Mouse (Mus musculus) heart, adult 18-20 months (tissue): Measurements from ENCODE around the gene Sipa1l2. TPM values are rescaled to one million over a fixed set of nuclear protein-coding genes. Genes with fewer than 3 reads are reported as not detected.

Source experiments
- DNase-seq, 2 experiments: peaks; one replicate each; pipeline ENCODE4 v3.0.0; 2021 to 2022; ENCODE audit warnings: mixed read lengths in 1 of 2
- long read RNA-seq, 2 experiments: library from polyadenylated mRNA; stranded (forward); transcript quantifications; one replicate each; pipeline ENCODE4 v2.0.0; 2021
- total RNA-seq, 2 experiments: library from RNA; stranded (reverse); gene quantifications; 2 replicates each; pipeline ENCODE4 v1.2.3; 2021

Gene Sipa1l2
- total RNA-seq: 10 to 100 TPM; 37.9 to 42.2 TPM
- long read RNA-seq, experiment 1, full-length matches to known transcripts: 5 of 22 reads
- long read RNA-seq, experiment 1, partial matches to known transcripts: 11 of 22 reads
- long read RNA-seq, experiment 1, other reads (novel, unspliced or antisense): 6 of 22 reads
- long read RNA-seq, experiment 2, full-length matches to known transcripts: 3 of 10 reads
- long read RNA-seq, experiment 2, partial matches to known transcripts: 5 of 10 reads
- long read RNA-seq, experiment 2, other reads (novel, unspliced or antisense): 2 of 10 reads

DNA sequence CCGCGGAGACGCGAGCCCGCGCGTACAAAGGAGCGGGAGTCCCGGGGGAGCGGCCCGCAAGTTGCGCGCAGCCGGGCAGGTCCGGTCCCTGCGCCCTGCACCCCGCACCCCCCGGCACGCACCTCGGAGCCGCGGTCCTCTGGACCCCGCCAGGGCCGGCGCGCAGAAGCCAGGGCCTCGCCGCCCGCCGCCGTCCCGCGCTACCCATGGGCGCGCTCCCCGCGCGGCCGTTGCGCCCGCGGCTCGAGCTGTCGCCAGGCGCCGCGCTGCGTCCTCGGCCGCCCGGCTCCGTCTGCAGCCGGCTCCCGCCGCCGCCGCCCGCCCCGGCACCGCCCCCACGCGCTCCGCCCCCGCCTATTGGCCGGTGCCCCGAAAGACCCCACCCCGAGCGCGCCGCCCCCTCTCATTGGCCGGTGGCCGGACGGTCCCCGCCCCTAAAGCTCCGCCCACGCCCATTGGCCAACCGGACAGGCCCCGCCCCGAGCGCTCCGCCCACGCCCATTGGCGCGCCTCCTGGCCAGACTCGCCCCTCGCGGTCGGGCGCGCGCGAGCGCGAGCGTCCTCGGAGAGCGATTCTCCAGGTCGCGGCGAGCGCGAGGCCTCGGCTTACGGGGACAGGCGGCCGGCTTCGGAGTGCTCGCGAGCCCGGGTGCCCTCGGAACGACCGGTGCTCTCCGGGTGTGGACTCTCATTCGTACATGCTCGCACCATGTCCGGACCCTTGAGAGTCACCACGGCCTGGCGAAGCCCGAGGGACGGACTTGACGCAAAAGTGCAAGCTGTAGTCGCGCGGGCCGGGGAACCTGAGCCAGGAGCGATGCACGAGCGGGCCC lies at the start of gene Sipa1l2:
Gene Sipa1l2 (minus strand): TSS at position 276 of the 833 bp plus-strand sequence.
- peak; percentile 98 to 99 for DNase-seq

DNA sequence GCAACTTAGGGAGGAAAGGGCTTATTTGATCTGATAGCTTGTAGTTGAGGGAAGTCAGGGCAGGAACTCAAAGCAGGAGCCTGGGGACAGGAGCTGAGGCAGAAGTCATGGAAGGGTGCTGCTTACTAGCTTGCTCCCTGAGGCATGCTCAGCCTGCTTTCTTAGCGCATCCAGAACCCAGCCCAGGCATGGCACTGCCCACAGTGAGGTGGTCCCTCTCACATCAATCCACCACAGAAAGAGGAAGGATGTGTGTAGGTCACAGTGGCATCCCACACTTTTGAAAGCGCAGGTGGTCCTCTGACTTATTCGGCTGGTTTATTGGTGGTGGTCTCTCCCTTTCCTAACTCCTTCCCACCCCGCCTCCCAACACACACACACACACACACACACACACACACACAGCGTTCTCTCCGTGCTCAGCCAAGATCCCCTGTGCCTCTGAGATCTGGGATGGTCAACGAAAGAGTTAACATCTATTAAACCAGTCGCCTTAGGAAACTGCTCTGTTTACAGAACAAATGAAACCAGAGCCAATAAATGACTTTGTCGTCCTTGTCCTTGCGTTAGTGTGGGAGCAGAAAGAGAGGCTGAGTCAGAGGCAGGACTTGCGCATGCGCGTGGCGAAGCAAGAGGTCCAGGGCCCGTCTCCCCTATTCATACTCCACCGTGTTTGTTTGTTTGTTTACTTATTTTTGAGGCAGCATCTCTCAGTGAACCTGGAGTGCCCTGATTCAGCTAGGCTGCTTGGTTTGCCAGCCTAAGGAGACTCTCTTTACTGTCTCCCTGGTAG lies 49.1 kb upstream of the Sipa1l2 start:
- peak in 1 of 2 experiments; percentile 11 for DNase-seq

DNA sequence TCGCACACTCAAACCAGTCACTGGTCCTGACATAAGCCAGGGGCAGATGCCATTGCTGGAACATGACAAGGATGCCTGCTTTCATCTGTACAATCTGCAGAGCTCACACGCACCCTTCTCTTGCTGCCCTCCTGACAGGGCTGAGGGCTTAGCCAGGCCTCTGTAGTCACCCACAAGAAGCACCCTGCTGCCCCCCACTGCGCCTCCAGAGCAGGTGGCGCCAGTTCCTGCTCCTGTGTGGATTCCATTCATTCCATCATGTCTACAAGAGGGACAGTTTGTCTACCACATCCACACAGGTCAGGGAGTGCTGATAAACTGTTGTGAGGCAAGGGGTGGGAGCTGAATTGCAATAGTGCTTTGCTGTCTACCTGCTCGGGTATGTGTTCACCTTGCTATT lies 47.3 kb upstream of the Sipa1l2 start:
- DNase-seq: no peak

DNA sequence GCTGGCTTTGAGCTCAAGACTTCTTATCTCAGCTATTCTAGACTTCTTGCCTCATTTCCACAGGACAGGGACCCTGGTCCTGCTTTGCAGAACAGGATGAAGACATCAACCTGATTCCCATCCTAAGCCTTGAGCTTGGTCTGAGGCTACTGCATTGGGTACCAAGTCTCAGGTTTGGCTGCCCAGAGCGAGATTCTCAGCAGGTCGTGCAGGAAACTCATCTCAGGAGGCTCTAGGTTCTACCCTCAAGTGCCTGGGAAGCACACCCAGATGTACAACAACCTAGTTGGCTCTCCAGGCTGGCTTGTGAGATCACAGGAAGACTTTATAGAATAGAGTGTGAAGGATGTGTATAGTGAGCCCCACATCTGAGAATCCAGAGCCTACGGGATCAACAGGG lies 46.4 kb upstream of the Sipa1l2 start:
- DNase-seq: no peak

DNA sequence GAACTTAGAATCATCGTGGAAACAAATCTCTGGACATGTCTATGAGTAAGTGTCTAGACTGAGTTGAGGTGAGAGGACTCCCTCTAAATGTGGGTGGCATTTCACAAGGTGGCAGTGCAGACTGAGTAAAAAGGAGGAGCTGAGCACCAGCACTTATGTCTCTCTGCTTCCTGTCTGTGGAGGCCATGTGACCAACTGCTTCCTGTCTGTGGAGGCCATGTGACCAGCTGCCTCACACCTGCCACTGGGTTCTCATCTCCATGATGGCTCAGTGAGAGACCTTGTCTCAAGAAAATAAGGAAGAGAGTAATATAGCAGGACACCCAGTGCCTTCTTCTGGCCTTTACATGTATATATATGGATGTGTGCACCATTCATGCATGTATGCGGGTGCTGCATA lies 43.9 kb upstream of the Sipa1l2 start:
- no peak for DNase-seq

DNA sequence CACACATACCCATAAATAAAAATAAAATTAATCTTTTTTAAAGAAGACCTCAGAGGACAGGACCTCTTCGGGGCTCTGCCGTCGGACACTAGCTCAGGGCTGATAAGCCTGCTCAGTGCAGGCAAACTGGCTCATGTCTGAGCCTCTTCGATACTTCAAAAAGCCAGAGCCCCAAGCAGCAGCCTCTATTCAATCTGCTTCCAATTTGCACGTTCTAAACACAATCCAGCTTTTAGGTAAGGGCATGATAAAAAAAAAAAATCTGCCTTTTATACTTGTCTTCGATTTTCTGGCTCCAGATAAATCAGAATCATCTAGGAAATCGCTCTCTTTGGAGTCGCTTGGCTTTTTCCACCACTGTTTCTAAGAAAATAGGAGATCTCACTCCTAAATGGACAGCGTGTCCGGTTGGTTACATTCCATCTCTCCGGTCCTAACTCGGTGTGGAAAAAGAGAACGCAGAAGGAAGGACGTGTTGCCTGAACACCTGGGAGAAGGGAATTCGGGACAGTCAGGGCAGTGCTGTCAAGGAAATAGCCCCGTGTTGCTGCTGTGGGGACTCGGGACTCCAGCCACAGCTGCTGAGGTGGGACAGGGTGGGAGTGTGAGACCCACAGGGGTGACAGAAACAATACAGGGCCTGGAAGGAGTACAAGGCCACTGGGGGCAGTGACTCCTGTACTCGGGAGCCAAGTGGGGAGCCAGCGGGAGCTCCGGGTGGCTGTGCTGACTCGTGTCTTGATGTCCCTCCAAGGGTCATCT lies 42.4 kb upstream of the Sipa1l2 start:
- no peak for DNase-seq

DNA sequence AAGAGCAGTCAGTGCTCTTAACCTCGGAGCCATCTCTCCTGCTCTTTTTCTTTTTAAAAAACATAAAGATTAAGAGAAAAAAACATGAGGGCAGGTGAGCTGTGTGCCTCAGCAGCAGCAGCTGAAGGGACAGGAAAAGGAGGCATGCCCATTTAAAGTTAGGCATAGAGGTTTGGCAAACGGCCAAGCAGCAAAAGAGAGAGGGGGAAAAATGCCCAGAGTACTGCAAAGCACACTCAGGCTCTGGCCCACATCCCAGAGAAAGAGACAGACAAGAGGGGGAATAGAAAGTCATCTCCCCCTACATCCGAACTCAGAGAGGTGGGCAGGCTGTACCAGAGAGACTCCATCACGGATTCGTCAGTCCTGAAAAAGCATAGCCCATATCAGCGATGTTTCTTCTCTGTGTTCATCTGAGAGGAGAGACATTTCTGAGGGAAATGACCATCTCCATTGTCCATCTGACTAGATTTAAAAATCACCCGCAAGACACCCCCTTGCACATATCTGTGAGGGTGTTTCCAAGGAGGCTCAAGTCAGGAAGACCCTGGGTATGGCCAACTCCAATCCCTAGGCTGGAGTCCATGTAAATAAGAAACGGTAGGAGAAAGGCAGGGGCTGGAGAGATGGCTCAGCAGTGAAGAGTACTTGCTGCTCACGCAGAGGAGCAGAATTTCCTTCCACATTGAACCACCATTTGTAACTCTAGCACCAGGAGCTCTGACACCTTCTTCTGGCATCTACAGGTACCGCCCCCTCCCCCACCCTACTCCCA lies 41.6 kb upstream of the Sipa1l2 start:
- DNase-seq: no peak

DNA sequence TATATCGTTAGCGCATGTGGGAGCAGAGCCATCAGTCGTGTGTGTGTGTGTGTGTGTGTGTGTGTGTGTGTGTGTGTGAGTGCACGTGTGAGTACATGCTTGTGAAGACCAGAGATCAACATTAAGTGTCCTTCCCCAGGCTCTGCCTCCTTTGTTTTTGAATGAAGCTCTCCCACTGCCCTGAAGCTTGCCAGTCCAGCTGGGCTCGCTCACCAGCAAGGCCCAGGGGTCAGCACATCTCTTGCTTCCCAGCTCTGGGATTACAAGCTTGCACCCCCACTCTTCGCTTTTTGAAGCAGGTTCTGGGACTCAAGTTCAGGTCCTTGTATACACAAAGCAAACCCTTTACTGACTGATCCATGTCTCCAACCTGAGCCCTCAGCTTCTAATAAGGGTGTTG lies 40.1 kb upstream of the Sipa1l2 start:
- DNase-seq: no peak

DNA sequence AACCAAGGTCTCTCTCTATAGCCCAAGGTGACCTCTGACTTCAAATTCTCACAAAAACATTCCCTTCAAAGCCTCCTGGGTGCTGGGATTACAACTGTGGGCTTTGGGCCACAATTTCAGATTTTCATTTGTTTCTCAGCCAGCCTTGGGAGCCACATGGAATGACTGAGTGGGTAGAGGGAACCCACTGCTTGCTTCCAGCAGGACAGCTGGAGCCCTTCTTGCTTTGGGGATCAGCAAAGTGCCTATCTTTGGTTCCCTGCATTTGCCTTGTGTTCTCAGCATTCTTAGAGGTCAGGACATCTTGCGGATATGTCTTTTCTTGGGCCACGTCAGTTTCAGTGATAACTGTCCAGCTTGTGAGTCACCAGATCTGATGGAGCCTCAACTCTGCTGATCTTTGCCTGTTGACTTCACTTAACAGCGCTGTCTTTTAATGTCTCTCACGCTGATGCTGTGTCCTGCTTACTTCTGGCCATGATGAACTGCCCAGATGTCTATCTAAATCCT lies 38.2 kb upstream of the Sipa1l2 start:
- DNase-seq: no peak

DNA sequence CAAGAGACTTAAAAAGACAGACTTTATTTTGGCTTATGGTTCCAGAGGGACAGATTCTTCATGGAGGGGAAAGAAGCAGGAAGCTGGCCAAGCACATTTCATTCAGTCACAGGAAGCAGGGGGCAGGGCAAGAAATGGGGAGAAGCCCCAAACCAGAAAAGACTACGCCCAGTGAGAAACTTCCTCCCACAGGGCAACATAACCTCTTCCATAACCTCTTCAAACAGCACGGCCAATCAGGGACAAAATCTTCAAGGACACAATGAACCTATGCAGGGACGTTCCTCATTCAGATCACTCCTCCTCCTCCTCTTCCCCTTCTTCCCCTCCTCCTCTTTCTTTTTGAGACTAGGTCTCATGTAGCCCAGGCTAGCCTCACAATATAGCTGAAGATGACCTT lies 37.3 kb upstream of the Sipa1l2 start:
- no peak for DNase-seq

DNA sequence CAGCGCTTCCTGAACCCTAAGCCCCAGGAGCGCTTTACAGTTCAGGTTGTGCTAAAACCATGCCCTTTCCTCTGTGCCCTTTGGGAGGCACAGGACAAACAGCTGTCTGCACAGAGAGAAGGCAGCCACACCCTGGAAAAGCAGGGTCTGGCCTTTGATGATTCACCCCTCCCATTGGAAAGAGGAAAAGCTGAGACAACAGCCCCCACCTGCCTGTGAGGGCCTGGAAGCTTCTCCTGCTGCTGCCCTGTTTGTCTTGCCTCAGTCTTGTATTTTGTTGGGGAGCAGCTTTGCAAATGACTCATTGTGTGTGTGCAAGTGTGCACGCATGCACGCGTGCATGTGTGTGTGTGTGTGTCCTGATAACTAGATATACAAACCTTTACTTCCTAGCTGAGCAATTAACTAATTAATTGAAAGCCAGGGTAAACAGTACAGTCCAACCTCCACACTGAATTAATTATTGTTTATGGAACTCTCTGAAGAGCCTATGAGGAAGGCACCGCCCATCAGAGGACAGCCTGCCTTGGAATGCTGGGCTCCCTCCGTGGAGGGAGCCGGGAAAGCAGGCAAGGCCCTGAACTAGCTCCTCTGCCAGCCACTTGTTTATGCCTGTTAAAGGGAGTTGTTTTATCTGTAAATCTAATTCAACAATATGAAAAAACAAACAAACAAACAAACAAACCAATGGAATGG lies 35.4 kb upstream of the Sipa1l2 start:
- no peak for DNase-seq

DNA sequence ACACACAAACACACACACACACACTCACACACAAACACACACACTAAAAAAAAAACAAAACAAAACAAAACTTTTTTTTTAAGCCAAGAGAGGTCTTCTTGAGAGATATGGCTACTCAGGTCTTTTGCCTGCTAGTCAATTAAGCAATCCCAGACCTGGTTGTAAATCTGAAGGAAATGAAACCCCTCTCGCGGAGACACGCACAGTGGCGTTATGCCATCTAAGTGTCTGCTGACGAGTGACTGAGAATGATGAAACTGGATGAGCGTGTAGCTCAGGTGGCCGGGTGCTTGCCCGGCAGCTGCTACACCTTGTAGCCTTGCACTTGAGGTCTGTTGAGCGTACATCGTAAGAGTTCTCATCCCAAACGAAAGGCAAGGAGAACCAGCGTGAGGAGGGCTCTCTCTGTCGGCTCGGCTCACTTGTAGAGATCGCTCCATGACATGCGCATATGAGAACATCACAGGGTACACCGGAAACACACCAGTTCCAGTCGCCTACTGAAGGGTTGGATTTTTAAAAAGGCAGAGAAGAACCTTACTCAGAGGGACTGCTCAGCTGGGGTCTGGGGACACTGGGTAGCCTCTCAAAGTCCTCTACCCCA lies 34.7 kb upstream of the Sipa1l2 start:
- DNase-seq: no peak

DNA sequence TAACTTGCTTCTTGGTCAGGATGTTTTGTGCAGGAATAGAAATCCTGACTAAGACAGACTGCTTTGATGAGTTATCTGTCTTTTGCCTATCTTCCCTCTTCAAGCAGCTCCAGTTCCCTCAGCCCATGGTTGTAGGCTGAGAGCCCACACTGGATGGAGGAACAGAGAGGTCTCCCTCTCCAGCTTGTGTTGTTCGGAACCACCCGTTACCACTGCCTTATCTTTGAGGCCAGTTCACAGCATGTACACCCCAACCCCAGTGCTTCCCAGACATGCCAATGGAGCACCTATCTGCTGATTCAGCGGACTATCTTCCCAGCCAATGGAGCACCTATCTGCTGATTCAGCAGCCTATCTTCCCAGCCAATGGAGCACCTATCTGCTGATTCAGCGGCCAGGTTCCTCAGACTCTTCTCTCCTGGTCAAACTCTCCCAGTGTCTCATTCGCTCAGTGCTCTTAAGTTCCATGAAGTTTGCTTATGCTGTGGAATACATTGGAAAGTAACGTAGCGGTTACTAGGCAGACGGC lies 33.8 kb upstream of the Sipa1l2 start:
- no peak for DNase-seq

DNA sequence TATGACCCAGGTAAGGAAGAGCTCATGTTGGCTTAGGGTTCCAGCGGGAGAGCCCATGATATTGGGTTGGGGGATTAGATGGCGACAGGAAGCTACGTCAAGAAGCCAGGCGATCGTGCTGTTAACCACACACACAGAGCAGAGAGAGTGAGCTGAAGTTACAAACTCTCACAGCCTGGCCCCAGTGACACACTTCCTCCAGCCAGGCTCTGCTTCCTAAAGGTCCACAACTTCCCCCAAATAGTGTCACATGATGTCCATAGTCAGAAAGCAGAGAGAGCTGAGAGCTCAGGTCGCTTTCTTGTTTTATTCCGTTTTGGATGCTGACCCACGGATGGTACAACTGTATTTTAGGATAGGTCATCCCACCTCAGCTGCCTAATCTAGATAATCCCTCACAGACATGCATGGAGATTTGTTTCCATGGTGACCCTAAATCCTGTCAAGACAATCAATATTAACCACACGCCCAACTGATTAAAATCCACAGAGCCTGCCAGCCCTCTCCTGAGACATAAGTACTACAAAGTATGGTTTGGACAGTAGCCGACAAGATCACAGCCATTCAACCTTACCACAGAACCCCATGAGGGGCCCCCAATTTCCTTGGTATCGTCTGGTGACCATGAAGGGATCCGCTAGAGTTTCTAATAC lies 30.6 kb upstream of the Sipa1l2 start:
- DNase-seq: peak in 1 of 2 experiments; percentile 11

DNA sequence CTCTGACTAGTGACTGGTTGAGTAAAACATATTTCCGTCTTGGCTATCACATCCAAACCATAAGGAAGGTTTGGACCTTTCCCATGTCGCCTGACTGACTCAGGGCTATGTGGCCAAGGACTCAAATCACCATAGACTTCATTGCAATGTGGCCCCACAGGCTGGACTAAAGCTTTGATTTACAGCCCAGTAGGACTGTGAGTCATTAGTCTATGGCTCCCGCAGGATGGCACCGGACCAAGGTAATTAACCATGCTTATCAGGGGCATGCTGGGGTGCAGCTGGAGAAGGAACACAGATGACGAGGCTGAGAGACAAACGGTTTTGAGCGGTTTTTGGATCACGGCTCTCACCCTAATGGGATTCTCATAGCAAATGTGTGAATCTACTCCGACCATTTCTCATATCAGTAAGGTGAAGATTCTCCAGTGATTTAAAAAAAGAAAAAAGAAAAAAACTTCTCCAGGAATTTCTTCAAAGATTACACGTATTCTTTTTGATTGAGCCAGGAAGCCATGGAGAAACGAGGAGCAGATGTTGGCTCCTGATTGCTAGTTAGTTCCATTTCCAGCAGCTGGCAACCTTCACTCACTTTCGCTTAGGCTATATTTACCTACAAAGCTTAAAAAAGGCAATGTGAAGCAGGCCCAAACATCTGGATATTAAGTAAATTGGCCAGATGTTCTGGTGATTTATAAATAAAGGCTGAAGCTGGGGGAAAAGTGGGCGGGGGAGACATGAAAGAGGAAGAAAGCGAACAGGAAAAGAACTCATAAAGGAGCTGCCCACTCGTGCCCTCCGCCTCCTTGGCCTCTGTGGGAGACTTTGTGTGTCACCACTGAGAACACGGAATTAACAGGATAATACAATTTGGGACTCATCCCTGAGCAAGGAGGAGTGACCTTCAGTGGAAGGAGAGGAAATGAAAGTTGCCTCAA lies 26.2 kb upstream of the Sipa1l2 start:
- DNase-seq: peak; percentile 32 to 52

DNA sequence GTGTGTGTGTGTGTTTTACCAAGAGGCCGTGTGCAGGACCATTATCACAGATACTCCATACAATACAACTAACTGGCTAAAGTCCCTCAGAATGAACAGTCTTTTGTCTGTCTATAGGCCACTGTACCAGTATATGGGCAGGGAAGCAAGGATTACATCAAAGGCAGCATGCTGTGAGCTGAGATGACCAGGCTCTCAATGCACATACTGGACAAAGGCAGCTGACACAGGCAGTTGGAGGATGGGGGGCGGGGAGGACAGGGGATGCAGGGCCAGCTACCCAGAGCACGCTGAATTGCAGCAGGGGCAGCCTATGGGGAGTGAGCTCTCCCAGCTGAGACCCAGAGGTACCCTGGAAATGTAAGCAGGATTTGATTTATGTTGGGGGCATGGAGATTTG lies 20.8 kb upstream of the Sipa1l2 start:
- DNase-seq: no peak

DNA sequence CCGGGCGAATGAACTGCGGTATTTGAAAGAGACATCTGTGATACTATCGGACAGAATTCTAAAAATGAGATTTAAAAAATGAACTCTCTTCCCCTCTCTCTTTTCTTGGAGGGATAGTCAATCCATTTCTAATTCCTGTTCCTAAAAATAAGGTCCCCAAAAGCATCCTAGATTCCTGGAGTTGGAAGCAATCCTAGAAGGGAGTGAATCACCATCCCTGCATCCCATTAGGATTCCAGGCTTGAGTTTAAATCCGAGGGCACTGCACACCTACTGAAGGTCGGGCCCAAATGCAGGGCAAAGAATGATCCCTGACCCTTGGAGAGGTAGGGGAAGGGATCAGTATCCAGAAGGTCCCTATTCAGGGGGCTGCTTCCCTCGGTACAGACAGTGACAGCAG lies 17.0 kb upstream of the Sipa1l2 start:
- no peak for DNase-seq

DNA sequence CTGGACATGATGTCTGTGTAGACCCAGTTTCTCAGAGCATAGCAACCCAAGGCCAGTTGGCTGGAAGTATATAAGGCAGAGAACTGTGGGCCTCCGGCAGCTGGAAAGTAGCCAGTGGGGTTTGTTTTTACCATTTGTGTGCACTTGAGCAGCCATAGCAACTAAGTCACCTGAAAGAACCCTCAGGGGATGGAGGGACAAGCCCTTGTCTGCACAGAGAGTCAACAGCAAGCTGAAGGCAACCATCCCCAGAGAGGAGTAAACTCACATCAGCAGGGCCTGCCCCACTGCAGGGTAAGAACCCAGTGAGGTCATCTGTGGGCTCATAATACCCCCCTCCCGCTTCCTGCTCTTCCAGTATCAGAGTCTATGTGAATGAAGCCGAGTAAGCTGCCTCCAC lies 14.7 kb upstream of the Sipa1l2 start:
- no peak for DNase-seq
